9 mouse cellular contexts compared by ENCODE assay signal in genomic region chr6:4544554-4544953, GRCm38 (mm10). TPM values are rescaled to one million over a fixed set of nuclear protein-coding genes. Genes with fewer than 3 reads are reported as not detected.
A peak's percentile ranks its signal among the peaks of the same experiment; 100 is the strongest.
DNase-seq lines count a peak whose midpoint lies in the region; ATAC-seq lines count a peak whose summit lies in the region.
"Had no signal": no experiment of that assay in that cellular context is flagged by ENCODE, and none has a peak within 500 bp of the region (broad histone marks: within the 10 kb centered on the region; RNA-seq: fewer than 3 reads in every experiment).

No protein-coding gene starts in this region.

- no peak overlapping the region for H3K9ac ChIP-seq in midbrain, embryonic 14.5 days (replicated peaks; ENCODE audit: low read length)
- no peak overlapping the region for H3K9ac ChIP-seq in midbrain, embryonic 13.5 days (replicated peaks)
- H3K9ac ChIP-seq in kidney, embryonic 16.5 days (replicated peaks; ENCODE audit: low read length), result no peak overlapping the region
- H3K9ac ChIP-seq: heart, embryonic 15.5 days had no signal

- H3K4me3 ChIP-seq in midbrain, embryonic 14.5 days (replicated peaks; ENCODE audit: low read depth, low read length), result no peak overlapping the region
- H3K4me3 ChIP-seq in midbrain, embryonic 13.5 days (replicated peaks), result no peak overlapping the region
- H3K4me3 ChIP-seq in kidney, embryonic 16.5 days (ENCODE audit: low read length), result no peak overlapping the region
- H3K4me3 ChIP-seq: heart, embryonic 15.5 days had no signal

- no peaks in the 10 kb centered on the region for H3K4me1 ChIP-seq in midbrain, embryonic 14.5 days (ENCODE audit: control insufficient read depth, insufficient read depth, low read length)
- H3K4me1 ChIP-seq in midbrain, embryonic 13.5 days (replicated peaks), result no peaks in the 10 kb centered on the region
- H3K4me1 ChIP-seq in kidney, embryonic 16.5 days (ENCODE audit: insufficient read depth, low read length), result no peaks in the 10 kb centered on the region
- H3K4me1 ChIP-seq: heart, embryonic 15.5 days had no signal

- H3K27ac ChIP-seq in midbrain, embryonic 14.5 days (replicated peaks; ENCODE audit: low read depth, low read length), result no peak overlapping the region
- H3K27ac ChIP-seq in midbrain, embryonic 13.5 days, result no peak overlapping the region
- no peak overlapping the region for H3K27ac ChIP-seq in kidney, embryonic 16.5 days (ENCODE audit: low read length)
- H3K27ac ChIP-seq: heart, embryonic 15.5 days had no signal

- 45% methylated on average over 6 of the region's 6 CpGs for WGBS in midbrain, embryonic 14.5 days
- 50% methylated on average over 6 of the region's 6 CpGs for WGBS in midbrain, embryonic 13.5 days
- 48% methylated on average over 6 of the region's 6 CpGs for WGBS in kidney, embryonic 16.5 days

- ATAC-seq in midbrain, embryonic 14.5 days (ENCODE audit: low FRiP score, low TSS enrichment), result no peak
- no peak for ATAC-seq in midbrain, embryonic 13.5 days
- peak; percentile 59; the same call in 1 of the 2 replicates for ATAC-seq in kidney, embryonic 16.5 days (ENCODE audit: low FRiP score, low TSS enrichment)
- no peak for ATAC-seq in inflammation-experienced regulatory T-cells, adult 6 months

- H3K36me3 ChIP-seq in midbrain, embryonic 14.5 days (ENCODE audit: control insufficient read depth, insufficient read depth, low read length), result no peaks in the 10 kb centered on the region
- H3K36me3 ChIP-seq in midbrain, embryonic 13.5 days, result no peaks in the 10 kb centered on the region
- H3K36me3 ChIP-seq in kidney, embryonic 16.5 days (ENCODE audit: insufficient read depth, low read length), result peaks cover 6% of the 10 kb centered on the region; the same call in 1 of the 2 replicates
- H3K36me3 ChIP-seq: heart, embryonic 15.5 days had no signal

- DNase-seq in adrenal gland, adult 2 months, result peak; percentile 28
- no peak for DNase-seq in adrenal gland, postnatal 4 days (ENCODE audit: low spot score in 2 of 2)
- DNase-seq in midbrain, embryonic 14.5 days, result peak; percentile 30
- peak; percentile 56 to 57 for DNase-seq in cerebellum, postnatal 10 days
- DNase-seq in naive thymus-derived CD4-positive, alpha-beta T cell, adult 2 months (ENCODE audit: low read depth), result peak; percentile 22

- no peak overlapping the region for H3K4me2 ChIP-seq in midbrain, embryonic 14.5 days (ENCODE audit: low read length)
- H3K4me2 ChIP-seq in midbrain, embryonic 13.5 days (replicated peaks), result no peak overlapping the region
- H3K4me2 ChIP-seq in kidney, embryonic 16.5 days (replicated peaks; ENCODE audit: low read depth, low read length), result no peak overlapping the region
- H3K4me2 ChIP-seq: heart, embryonic 15.5 days had no signal

- no peaks in the 10 kb centered on the region for H3K9me3 ChIP-seq in midbrain, embryonic 14.5 days (ENCODE audit: control insufficient read depth, low read length)
- H3K9me3 ChIP-seq in midbrain, embryonic 13.5 days, result no peaks in the 10 kb centered on the region
- no peaks in the 10 kb centered on the region for H3K9me3 ChIP-seq in kidney, embryonic 16.5 days (ENCODE audit: low read length)
- H3K9me3 ChIP-seq: heart, embryonic 15.5 days had no signal

- H3K27me3 ChIP-seq in midbrain, embryonic 14.5 days (ENCODE audit: control insufficient read depth, insufficient read depth, low read length), result no peaks in the 10 kb centered on the region
- H3K27me3 ChIP-seq in midbrain, embryonic 13.5 days, result no peaks in the 10 kb centered on the region
- 0 out of 2 replicates have a peak, but pooled peaks cover 3% of the 10 kb centered on the region for H3K27me3 ChIP-seq in kidney, embryonic 16.5 days (ENCODE audit: insufficient read depth, low read length)
- H3K27me3 ChIP-seq: heart, embryonic 15.5 days had no signal

RNA-seq across cellular contexts. Expression of gene Col1a2, which starts 39.9 kb away (rescaled TPM):
- total RNA-seq in adrenal gland, adult 2 months (2021), result 100 to 1,000 TPM in 1 of 2 experiments, 10 to 100 TPM in 1; 56.3 to 121 TPM
- polyA plus RNA-seq in adrenal gland, adult 2 months (2012; rRNA removed), result 41.9 and 43.7 TPM in 2 replicates
- total RNA-seq in adrenal gland, postnatal 4 days (2021), result 100 to 1,000 TPM; 705 to 818 TPM
- polyA plus RNA-seq in midbrain, embryonic 14.5 days (2014; fragmentation: Nextera tagmentation; extraction: Ambion mirVana), result 2.4 and 88.1 TPM in 2 replicates
- 54.7 and 72.3 TPM in 2 replicates for polyA plus RNA-seq in midbrain, embryonic 13.5 days (2015; fragmentation: Nextera tagmentation; extraction: Ambion mirVana)
- 551 and 618 TPM in 2 replicates for polyA plus RNA-seq in kidney, embryonic 16.5 days (2015; fragmentation: Nextera tagmentation; extraction: Ambion mirVana)
- polyA plus RNA-seq in inflammation-experienced regulatory T-cells, adult 6 months (2017; shearing (Covaris generic)), result under 1 TPM in 2 of 3 experiments, not detected in 1; 0.15 to 0.16 TPM

RNA-seq across cellular contexts. Expression of gene Casd1, which starts 56.1 kb away (rescaled TPM):
- total RNA-seq in adrenal gland, adult 2 months (2021), result 10 to 100 TPM; 27.5 to 32.3 TPM
- 25.6 and 36.5 TPM in 2 replicates for polyA plus RNA-seq in adrenal gland, adult 2 months (2012; rRNA removed)
- 10 to 100 TPM; 36.8 to 43.8 TPM for total RNA-seq in adrenal gland, postnatal 4 days (2021)
- polyA plus RNA-seq in midbrain, embryonic 14.5 days (2014; fragmentation: Nextera tagmentation; extraction: Ambion mirVana), result 43.2 and 61.9 TPM in 2 replicates
- 39.0 and 39.9 TPM in 2 replicates for polyA plus RNA-seq in midbrain, embryonic 13.5 days (2015; fragmentation: Nextera tagmentation; extraction: Ambion mirVana)
- polyA plus RNA-seq in kidney, embryonic 16.5 days (2015; fragmentation: Nextera tagmentation; extraction: Ambion mirVana), result 29.7 and 30.1 TPM in 2 replicates
- polyA plus RNA-seq in inflammation-experienced regulatory T-cells, adult 6 months (2017; shearing (Covaris generic)), result 10 to 100 TPM in 2 of 3 experiments, 1 to 10 TPM in 1; 5.5 to 10.5 (median 10.3) TPM

Comparison
In these comparisons a context has a peak if more than half of its experiments do, and no peak if none do; other contexts are left out.
1. DNase-seq: peak in adrenal gland, adult 2 months (single experiment), midbrain, embryonic 14.5 days (single experiment), cerebellum, postnatal 10 days (2 of 2) and naive thymus-derived CD4-positive, alpha-beta T cell, adult 2 months (single experiment); none in adrenal gland, postnatal 4 days (0 of 2).